Mouse (Mus musculus) forebrain, embryonic 11.5 days (tissue): ENCODE measurements around the gene Lpcat2b. TPM values are rescaled to one million over a fixed set of nuclear protein-coding genes. Genes with fewer than 3 reads are reported as not detected.

Experiments used
- ATAC-seq: fragments of 200-750 bp; cut with Nextera tagmentation; replicated peaks from 2 replicates; pipeline ENCODE4 v1.8.0; 2017; ENCODE audit warnings: moderate TSS enrichment; ENCODE audit not compliant: low FRiP score
- DNase-seq: peaks from one replicate; pipeline ENCODE4 v3.0.0-alpha.2; 2017; ENCODE audit warnings: low spot score
- H3K27ac ChIP-seq: fragments of 300-500 bp; sonication (generic); 2 replicates; pipeline ENCODE4 v1.5.1; 2014; ENCODE audit warnings: low read depth, low read length
- H3K27me3 ChIP-seq: fragments of 300-500 bp; sonication (generic); 2 replicates; pipeline ENCODE4 v1.6.1; 2014; ENCODE audit warnings: mild to moderate bottlenecking, low read length, mixed read lengths; ENCODE audit not compliant: control insufficient read depth, insufficient read depth
- H3K36me3 ChIP-seq: fragments of 300-500 bp; sonication (generic); 2 replicates; pipeline ENCODE4 v1.6.1; 2014; ENCODE audit warnings: mild to moderate bottlenecking, low read length, moderate library complexity, mixed read lengths; ENCODE audit not compliant: control insufficient read depth, insufficient read depth
- H3K4me1 ChIP-seq: fragments of 300-500 bp; sonication (generic); replicated peaks from 2 replicates; pipeline ENCODE4 v1.6.1; 2014; ENCODE audit warnings: low read length, mixed read lengths; ENCODE audit not compliant: control insufficient read depth, insufficient read depth
- H3K4me2 ChIP-seq: fragments of 300-500 bp; sonication (generic); 2 replicates; pipeline ENCODE4 v1.6.1; 2014; ENCODE audit warnings: low read depth, mild to moderate bottlenecking, low read length, moderate library complexity, mixed read lengths; ENCODE audit not compliant: severe bottlenecking
- H3K4me3 ChIP-seq: fragments of 300-500 bp; sonication (generic); 2 replicates; pipeline ENCODE4 v1.5.1; 2014; ENCODE audit warnings: low read depth, low read length
- H3K9ac ChIP-seq: fragments of 300-500 bp; sonication (generic); 2 replicates; pipeline ENCODE4 v1.6.1; 2014; ENCODE audit warnings: low read length
- H3K9me3 ChIP-seq: fragments of 300-500 bp; sonication (generic); 2 replicates; pipeline ENCODE4 v1.6.1; 2016; ENCODE audit warnings: low read length, mixed read lengths; ENCODE audit not compliant: control insufficient read depth
- WGBS: fragments of 180-500 bp; shearing (Covaris S2); extraction: QIAGEN DNeasy Blood & Tissue Kit; methylation state at CpG from one replicate; pipeline ENCODE4 v1.1.7; 2014; 5-methylcytosine and 5-hydroxymethylcytosine counted together
- polyA plus RNA-seq: library from polyadenylated mRNA; unstranded; fragments of >200 nt; fragmentation: Nextera tagmentation; extraction: Ambion mirVana; gene quantifications from 2 replicates; pipeline ENCODE4 v1.2.1, GENCODE M21; 2014

Lpcat2b gene
- polyA plus RNA-seq, 1 experiment from 2014 or later: not detected

GRCm38 (mm10) chr5:107437464-107438281, 6.3 kb downstream of the Lpcat2b start, which contains the start of gene Btbd8:
Btbd8 (plus strand) TSS chr5:107437997.
- Histone ChIP-seq H3K4me1 (no peaks in the 10 kb centered on the region), H3K9me3 (no peaks in the 10 kb centered on the region), H3K27me3 (no peaks in the 10 kb centered on the region), H3K36me3 (no peaks in the 10 kb centered on the region), H3K9ac (peak within 1 kb of the TSS; percentile 86), H3K4me2 (peak within 1 kb of the TSS; percentile 65), H3K27ac (no peak within 1 kb of the TSS), H3K4me3 (peak within 1 kb of the TSS; percentile 70)
- WGBS: under 1% methylated on average over 51 of the region's 51 CpGs
- peak; percentile 97 for DNase-seq
- ATAC-seq: peak; percentile 95

- no peaks in the 10 kb centered on the region for H3K27me3 ChIP-seq
- no peak overlapping the region for H3K27ac ChIP-seq
- no peaks in the 10 kb centered on the region for H3K4me1 ChIP-seq
- peak overlapping the region; percentile 65 for H3K4me2 ChIP-seq
- 26% methylated on average over 7 of the region's 7 CpGs for WGBS
- DNase-seq (peak; percentile 52), ATAC-seq (peak; percentile 22)
- no peaks in the 10 kb centered on the region for H3K36me3 ChIP-seq
- H3K9me3 ChIP-seq: no peaks in the 10 kb centered on the region
- H3K9ac ChIP-seq: peak overlapping the region; percentile 86
- peak overlapping the region; percentile 70 for H3K4me3 ChIP-seq
These were observed 7.0 kb downstream of the Lpcat2b start for GRCm38 (mm10) chr5:107438353-107438752.

- Histone ChIP-seq H3K9me3 (no peaks in the 10 kb centered on the region), H3K27me3 (no peaks in the 10 kb centered on the region), H3K4me2 (no peak overlapping the region), H3K36me3 (no peaks in the 10 kb centered on the region), H3K4me3 (no peak overlapping the region), H3K9ac (no peak overlapping the region), H3K27ac (no peak overlapping the region), H3K4me1 (no peaks in the 10 kb centered on the region)
- no peak for ATAC-seq
- WGBS: 84% methylated on average over 5 of the region's 5 CpGs
- DNase-seq: no peak
These were observed 10.5 kb downstream of the Lpcat2b start for GRCm38 (mm10) chr5:107441881-107442280.

- H3K9ac ChIP-seq: no peak overlapping the region
- DNase-seq: no peak
- no peak overlapping the region for H3K4me3 ChIP-seq
- H3K36me3 ChIP-seq: no peaks in the 10 kb centered on the region
- H3K4me2 ChIP-seq: no peak overlapping the region
- no peaks in the 10 kb centered on the region for H3K27me3 ChIP-seq
- 89% methylated on average over 4 of the region's 4 CpGs for WGBS
- no peak overlapping the region for H3K27ac ChIP-seq
- ATAC-seq: no peak
- no peaks in the 10 kb centered on the region for H3K9me3 ChIP-seq
- H3K4me1 ChIP-seq: no peaks in the 10 kb centered on the region
These were observed 12.9 kb downstream of the Lpcat2b start for GRCm38 (mm10) chr5:107444251-107444650.

GRCm38 (mm10) chr5:107447977-107448376, 16.6 kb downstream of the Lpcat2b start:
- Histone ChIP-seq H3K36me3 (no peaks in the 10 kb centered on the region), H3K4me3 (no peak overlapping the region), H3K4me2 (no peak overlapping the region), H3K9me3 (no peaks in the 10 kb centered on the region), H3K4me1 (no peaks in the 10 kb centered on the region), H3K9ac (no peak overlapping the region), H3K27me3 (no peaks in the 10 kb centered on the region), H3K27ac (no peak overlapping the region)
- DNase-seq (no peak), ATAC-seq (no peak)
- WGBS: 94% methylated on average over 4 of the region's 4 CpGs

GRCm38 (mm10) chr5:107448784-107449183, 17.4 kb downstream of the Lpcat2b start:
- ATAC-seq (no peak), DNase-seq (no peak)
- H3K9ac ChIP-seq: no peak overlapping the region
- H3K27me3 ChIP-seq: no peaks in the 10 kb centered on the region
- 86% methylated on average over 4 of the region's 4 CpGs for WGBS
- no peak overlapping the region for H3K27ac ChIP-seq
- H3K9me3 ChIP-seq: no peaks in the 10 kb centered on the region
- H3K4me1 ChIP-seq: no peaks in the 10 kb centered on the region
- no peak overlapping the region for H3K4me3 ChIP-seq
- no peaks in the 10 kb centered on the region for H3K36me3 ChIP-seq
- H3K4me2 ChIP-seq: no peak overlapping the region

- Histone ChIP-seq H3K4me3 (no peak overlapping the region), H3K36me3 (no peaks in the 10 kb centered on the region), H3K27ac (no peak overlapping the region), H3K27me3 (no peaks in the 10 kb centered on the region), H3K9me3 (no peaks in the 10 kb centered on the region), H3K9ac (no peak overlapping the region), H3K4me1 (no peaks in the 10 kb centered on the region), H3K4me2 (no peak overlapping the region)
- 89% methylated on average over 5 of the region's 5 CpGs for WGBS
- no peak for ATAC-seq
- DNase-seq: no peak
These were observed 18.3 kb downstream of the Lpcat2b start for GRCm38 (mm10) chr5:107449620-107450019.

- Histone ChIP-seq H3K9ac (no peak overlapping the region), H3K4me1 (no peaks in the 10 kb centered on the region), H3K36me3 (no peaks in the 10 kb centered on the region), H3K9me3 (no peaks in the 10 kb centered on the region), H3K27me3 (no peaks in the 10 kb centered on the region), H3K27ac (no peak overlapping the region), H3K4me3 (no peak overlapping the region), H3K4me2 (no peak overlapping the region)
- ATAC-seq (no peak), DNase-seq (no peak)
- WGBS: 95% methylated on average over 5 of the region's 5 CpGs
These were observed 18.9 kb downstream of the Lpcat2b start for GRCm38 (mm10) chr5:107450299-107450698.
